Mouse (Mus musculus): ENCODE data around the gene Psg20. TPM values are rescaled to one million over a fixed set of nuclear protein-coding genes. Genes with fewer than 3 reads are reported as not detected.

The Psg20 gene
- not detected for total RNA-seq (2023)

GRCm38 (mm10) chr7:18686085-18686484, at the start of gene Psg20:
Gene Psg20 (minus strand): TSS chr7:18686185.

DNA sequence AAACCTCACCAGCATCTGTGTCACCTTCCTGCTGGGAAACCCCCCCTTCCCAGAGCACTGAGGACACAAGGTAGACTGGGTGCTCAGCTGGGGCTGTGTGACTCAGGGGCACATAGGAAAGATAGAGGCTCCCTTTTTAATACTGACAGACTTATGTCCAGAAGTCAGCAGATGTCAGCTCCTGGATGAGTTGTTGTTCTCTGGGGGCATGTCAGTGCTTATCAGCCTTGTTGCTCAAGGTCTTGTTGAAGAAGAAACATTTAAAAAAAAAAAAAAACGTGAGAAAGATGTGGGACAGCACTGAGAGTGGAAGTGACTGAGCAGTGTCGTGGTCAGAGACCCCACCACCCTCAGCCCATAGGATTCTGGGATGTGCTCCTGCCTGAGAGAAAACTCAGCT, 31.8 kb upstream of the Psg20 start, which contains the start of gene Psg22:
Gene Psg22 (plus strand): TSS at position 301 of the 400 bp plus-strand sequence.

DNA sequence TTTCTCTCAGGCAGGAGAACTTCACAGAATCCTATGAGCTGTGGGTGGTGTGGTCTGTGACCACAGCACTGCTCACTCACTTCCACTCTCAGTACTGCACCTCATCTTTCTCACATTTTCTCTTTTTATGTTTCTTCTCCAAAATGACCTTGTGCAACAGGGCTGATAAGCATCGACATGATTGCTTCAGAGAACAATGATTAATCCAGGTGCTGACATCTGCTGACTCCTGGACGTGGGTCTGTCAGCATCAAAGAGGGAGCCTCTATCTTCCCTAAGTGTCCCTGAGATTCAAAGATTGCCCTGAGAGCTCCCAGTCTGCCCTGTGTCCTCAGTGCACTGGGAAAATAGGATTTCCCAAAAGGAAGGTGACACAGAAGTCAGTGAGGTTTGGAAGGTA, 29.4 kb downstream of the Psg20 start, which contains the start of gene Psg21:
Gene Psg21 (minus strand): TSS at position 101 of the 400 bp plus-strand sequence.

Other genes starting within 250 kb of the Psg20 start
- gene Psg26, start 202.0 kb downstream of the Psg20 start, total RNA-seq (2023): not detected
- not detected for gene Psg25, start 153.9 kb downstream of the Psg20 start, total RNA-seq (2023)
- not detected for gene Psg27, start 118.9 kb downstream of the Psg20 start, total RNA-seq (2023)
- not detected for gene Psg23, start 69.7 kb downstream of the Psg20 start, total RNA-seq (2023)
- not detected for gene Psg21, start 29.5 kb downstream of the Psg20 start, total RNA-seq (2023)
- not detected for gene Psg22, start 31.9 kb upstream of the Psg20 start, total RNA-seq (2023)
- not detected for gene Psg19, start 112.3 kb upstream of the Psg20 start, total RNA-seq (2023)
- gene Psg17, start 135.4 kb upstream of the Psg20 start, total RNA-seq (2023): not detected
- gene Mill2, start 153.8 kb upstream of the Psg20 start, total RNA-seq (2023): not detected
- 9.5 TPM for gene Pglyrp1, start 185.1 kb upstream of the Psg20 start, total RNA-seq (2023)
- 17.1 TPM for gene Ccdc61, start 224.2 kb upstream of the Psg20 start, total RNA-seq (2023)
- not detected for gene Nova2, start 239.7 kb upstream of the Psg20 start, total RNA-seq (2023)

Measured in CD4-positive naive resting alpha-beta T cell, adult 76 days (primary cell).